Mouse (Mus musculus): ENCODE results near the gene Myo18a.

Myo18a gene

GRCm38 (mm10) chr11:77872236-77872635 is 109.2 kb downstream of the Myo18a start:
- DNase-seq (ENCODE audit: low spot score), result peak; percentile 53

- no peak for DNase-seq (ENCODE audit: low spot score)
These were observed 109.6 kb downstream of the Myo18a start for GRCm38 (mm10) chr11:77872685-77873084.

GRCm38 (mm10) chr11:77873116-77873515 is 110.1 kb downstream of the Myo18a start:
- no peak for DNase-seq (ENCODE audit: low spot score)

- DNase-seq (ENCODE audit: low spot score), result no peak
These were observed 111.7 kb downstream of the Myo18a start for GRCm38 (mm10) chr11:77874685-77875231.

- no peak for DNase-seq (ENCODE audit: low spot score)
These were observed 112.2 kb downstream of the Myo18a start for GRCm38 (mm10) chr11:77875269-77875668.

- no peak for DNase-seq (ENCODE audit: low spot score)
These were observed 113.1 kb downstream of the Myo18a start for GRCm38 (mm10) chr11:77875847-77876759.

GRCm38 (mm10) chr11:77876760-77877148 is 113.7 kb downstream of the Myo18a start:
- no peak for DNase-seq (ENCODE audit: low spot score)

- DNase-seq (ENCODE audit: low spot score), result no peak
These were observed 121.6 kb downstream of the Myo18a start for GRCm38 (mm10) chr11:77884524-77885245.

- DNase-seq (ENCODE audit: low spot score), result peak; percentile 75
These were observed 122.2 kb downstream of the Myo18a start for GRCm38 (mm10) chr11:77885246-77885575.

GRCm38 (mm10) chr11:77887373-77887960 is 124.4 kb downstream of the Myo18a start:
- peak; percentile 72 for DNase-seq (ENCODE audit: low spot score)

- DNase-seq (ENCODE audit: low spot score), result no peak
These were observed 125.8 kb downstream of the Myo18a start for GRCm38 (mm10) chr11:77888846-77889245.

- no peak for DNase-seq (ENCODE audit: low spot score)
These were observed 126.4 kb downstream of the Myo18a start for GRCm38 (mm10) chr11:77889484-77889883.

- DNase-seq (ENCODE audit: low spot score), result no peak
These were observed 127.7 kb downstream of the Myo18a start for GRCm38 (mm10) chr11:77890648-77891258.

GRCm38 (mm10) chr11:77892883-77893282 is 129.8 kb downstream of the Myo18a start:
- no peak for DNase-seq (ENCODE audit: low spot score)

GRCm38 (mm10) chr11:77893283-77893682 is 130.2 kb downstream of the Myo18a start:
- DNase-seq (ENCODE audit: low spot score), result no peak

GRCm38 (mm10) chr11:77893787-77894718 is 131.0 kb downstream of the Myo18a start, which contains the start of gene Pipox:
Gene Pipox, minus strand, starts transcription at chr11:77894096.
- DNase-seq (ENCODE audit: low spot score), result peak; percentile 83

GRCm38 (mm10) chr11:77894967-77895366 is 131.9 kb downstream of the Myo18a start:
- DNase-seq (ENCODE audit: low spot score), result no peak

GRCm38 (mm10) chr11:77896011-77896410 is 133.0 kb downstream of the Myo18a start:
- DNase-seq (ENCODE audit: low spot score), result no peak

GRCm38 (mm10) chr11:77896480-77896819 is 133.4 kb downstream of the Myo18a start:
- DNase-seq (ENCODE audit: low spot score), result no peak

- peak; percentile 45 for DNase-seq (ENCODE audit: low spot score)
These were observed 134.1 kb downstream of the Myo18a start for GRCm38 (mm10) chr11:77896820-77897805.

Data from embryo, embryonic 10.5 days (tissue).